In the genomic region with DNA sequence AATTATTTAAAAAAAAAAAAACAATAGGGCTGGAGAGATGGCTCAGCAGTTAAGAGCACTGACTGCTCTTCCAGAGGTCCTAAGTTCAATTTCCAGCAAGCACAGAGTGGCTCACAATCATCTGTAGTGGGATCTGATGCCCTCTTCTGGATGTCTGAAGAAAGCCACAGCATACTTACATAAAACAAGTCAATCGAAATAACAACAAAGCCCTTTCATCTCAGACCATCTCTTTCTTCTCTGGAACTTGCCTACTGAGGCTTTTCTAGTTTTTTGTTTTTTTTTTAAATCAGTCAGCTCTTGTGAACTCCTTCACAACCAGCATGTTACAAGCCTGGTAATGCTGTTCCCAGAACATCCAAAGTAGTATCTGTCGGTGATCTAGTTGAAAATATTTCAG, we compare ENCODE assay signal across 8 mouse cellular contexts. TPM values are rescaled to one million over a fixed set of nuclear protein-coding genes. Genes with fewer than 3 reads are reported as not detected.
DNase-seq lines count a peak whose midpoint lies in the region; ATAC-seq lines count a peak whose summit lies in the region.

No protein-coding gene starts in this region.

- WGBS in kidney, embryonic 15.5 days = 20% methylated on average over 2 of the region's 2 CpGs

- peak overlapping the region; percentile 100 for H3K27ac ChIP-seq in kidney, embryonic 15.5 days

- peak overlapping the region; percentile 84 for H3K4me2 ChIP-seq in kidney, embryonic 15.5 days

- H3K27me3 ChIP-seq in kidney, embryonic 15.5 days = no peaks in the 10 kb centered on the region

- no peak for ATAC-seq in kidney, embryonic 15.5 days (replicated peaks; ENCODE audit: low FRiP score)
- peak; percentile 32; the same call in 1 of the 2 replicates for ATAC-seq in megakaryocyte progenitor cell, adult 5-6 weeks (replicated peaks; ENCODE audit: poor library complexity)

- peak; percentile 69 for DNase-seq in kidney, adult 11 months
- no peak for DNase-seq in kidney, adult 18-20 months
- peak; percentile 76 for DNase-seq in R1 (ENCODE audit: low read depth, low spot score)
- peak; percentile 27 for DNase-seq in forelimb bud, embryonic 11.5 days (ENCODE audit: low read depth, low spot score)
- DNase-seq in ovary, postnatal 14 days (ENCODE audit: low spot score) = no peak
- no peak for DNase-seq in left cerebral cortex, postnatal 36 days (ENCODE audit: low spot score in 2 of 2)

- H3K36me3 ChIP-seq in kidney, embryonic 15.5 days = peaks cover 17% of the 10 kb centered on the region

- H3K9me3 ChIP-seq in kidney, embryonic 15.5 days (replicated peaks) = no peaks in the 10 kb centered on the region

- intact Hi-C loops in left cerebral cortex, postnatal 36 days (cut with DNase I) = loop anchor here (1.0 to 5.0 kb wide), 2 partner anchors 28 to 128 kb away; partner anchors contain the start of genes Nelfe and Skiv2l

- peak overlapping the region; percentile 93 for H3K4me3 ChIP-seq in kidney, embryonic 15.5 days (replicated peaks)

- H3K4me1 ChIP-seq in kidney, embryonic 15.5 days = peaks cover 34% of the 10 kb centered on the region

- H3K9ac ChIP-seq in kidney, embryonic 15.5 days = peak overlapping the region; percentile 96

RNA-seq across cellular contexts. Expression of gene Lsm2, which starts 1.0 kb away (rescaled TPM):
- polyA plus RNA-seq in kidney, embryonic 15.5 days (2015; fragmentation: Nextera tagmentation; extraction: Ambion mirVana) = 229 and 231 TPM in 2 replicates
- 187 and 253 TPM in 2 replicates for total RNA-seq in megakaryocyte progenitor cell, adult 5-6 weeks (2015)
- 71.7 and 78.0 TPM in 2 replicates for total RNA-seq in megakaryocyte progenitor cell, adult 5-6 weeks (2017)
- 10 to 100 TPM; 19.4 to 19.8 TPM for total RNA-seq in left cerebral cortex, postnatal 36 days (2021)

RNA-seq across cellular contexts. Expression of gene Hspa1l, which starts 8.2 kb away (rescaled TPM):
- polyA plus RNA-seq in kidney, embryonic 15.5 days (2015; fragmentation: Nextera tagmentation; extraction: Ambion mirVana) = 0.81 and 1.6 TPM in 2 replicates
- total RNA-seq in megakaryocyte progenitor cell, adult 5-6 weeks (2015) = not detected in 2 replicates
- not detected in 2 replicates for total RNA-seq in megakaryocyte progenitor cell, adult 5-6 weeks (2017)
- under 1 TPM in 1 of 2 experiments, not detected in 1; 0.32 TPM for total RNA-seq in left cerebral cortex, postnatal 36 days (2021)

RNA-seq across cellular contexts. Expression of gene Hspa1a, which starts 8.7 kb away (rescaled TPM):
- 7.8 and 8.4 TPM in 2 replicates for polyA plus RNA-seq in kidney, embryonic 15.5 days (2015; fragmentation: Nextera tagmentation; extraction: Ambion mirVana)
- total RNA-seq in megakaryocyte progenitor cell, adult 5-6 weeks (2015) = 8.4 and 14.5 TPM in 2 replicates
- 20.8 and 29.4 TPM in 2 replicates for total RNA-seq in megakaryocyte progenitor cell, adult 5-6 weeks (2017)
- total RNA-seq in left cerebral cortex, postnatal 36 days (2021) = 10 to 100 TPM; 11.9 to 13.7 TPM

RNA-seq across cellular contexts. Expression of gene Gm20481, which starts 10.9 kb away (rescaled TPM):
- polyA plus RNA-seq in kidney, embryonic 15.5 days (2015; fragmentation: Nextera tagmentation; extraction: Ambion mirVana) = not detected in 2 replicates
- not detected in 2 replicates for total RNA-seq in megakaryocyte progenitor cell, adult 5-6 weeks (2015)
- not detected in 2 replicates for total RNA-seq in megakaryocyte progenitor cell, adult 5-6 weeks (2017)
- total RNA-seq in left cerebral cortex, postnatal 36 days (2021) = not detected

RNA-seq across cellular contexts. Expression of gene Vars, which starts 20.1 kb away (rescaled TPM):
- 128 and 140 TPM in 2 replicates for polyA plus RNA-seq in kidney, embryonic 15.5 days (2015; fragmentation: Nextera tagmentation; extraction: Ambion mirVana)
- total RNA-seq in megakaryocyte progenitor cell, adult 5-6 weeks (2015) = 60.5 and 77.5 TPM in 2 replicates
- 239 and 292 TPM in 2 replicates for total RNA-seq in megakaryocyte progenitor cell, adult 5-6 weeks (2017)
- 10 to 100 TPM; 38.2 to 47.2 TPM for total RNA-seq in left cerebral cortex, postnatal 36 days (2021)

Comparison
In these comparisons a context has a peak if more than half of its experiments do, and no peak if none do; other contexts are left out.
1. DNase-seq: peak in kidney, adult 11 months (single experiment), R1 (single experiment) and forelimb bud, embryonic 11.5 days (single experiment); none in kidney, adult 18-20 months (single experiment), ovary, postnatal 14 days (single experiment) and left cerebral cortex, postnatal 36 days (0 of 2).